Mouse (Mus musculus): ENCODE measurements around the gene E130116L18Rik. TPM values are rescaled to one million over a fixed set of nuclear protein-coding genes. Genes with fewer than 3 reads are reported as not detected.
"Not testable (repeated sequence)": the region's sequence is repeated elsewhere in the genome, so short reads cannot be mapped to it uniquely, and the experiment has no call there.

E130116L18Rik gene
- polyA plus RNA-seq, 1 experiment from 2014 or later = not detected

DNA sequence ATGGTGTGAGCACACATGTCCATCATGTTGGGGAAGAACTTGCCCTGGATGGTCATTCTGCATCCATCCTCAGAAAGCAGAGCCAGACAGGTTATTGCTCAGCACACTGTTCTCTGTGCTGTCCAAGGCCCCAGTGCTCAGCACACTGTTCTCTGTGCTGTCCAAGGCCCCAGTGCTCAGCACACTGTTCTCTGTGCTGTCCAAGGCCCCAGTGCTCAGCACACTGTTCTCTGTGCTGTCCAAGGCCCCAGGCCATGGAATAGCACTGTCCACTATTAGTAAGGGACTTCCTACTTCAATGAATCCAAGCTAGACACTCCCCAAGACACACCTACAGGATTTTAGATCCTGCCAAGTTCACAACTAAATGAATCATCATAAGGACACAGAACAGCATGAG, 9.7 kb downstream of the E130116L18Rik start:
- not testable (repeated sequence) for H3K9me3 ChIP-seq (replicated peaks; ENCODE audit: control insufficient read depth, low read length); H3K36me3 ChIP-seq (replicated peaks; ENCODE audit: control insufficient read depth, insufficient read depth, low read depth, low read length); ATAC-seq (replicated peaks; ENCODE audit: insufficient number of reproducible peaks, low FRiP score, low TSS enrichment, low read depth); H3K4me3 ChIP-seq (ENCODE audit: low read depth, low read length); H3K9ac ChIP-seq (replicated peaks; ENCODE audit: low read length); DNase-seq (ENCODE audit: low spot score); H3K4me2 ChIP-seq (ENCODE audit: low read depth, low read length); H3K27me3 ChIP-seq (ENCODE audit: control insufficient read depth, insufficient read depth, low read length); H3K27ac ChIP-seq (replicated peaks; ENCODE audit: low read depth, low read length); H3K4me1 ChIP-seq (ENCODE audit: control insufficient read depth, insufficient read depth, low read length)

GRCm38 (mm10) chr5:25211872-25212271, 11.1 kb downstream of the E130116L18Rik start:
- Histone ChIP-seq H3K4me3 (ENCODE audit: low read depth, low read length) (no peak overlapping the region), H3K27ac (replicated peaks; ENCODE audit: low read depth, low read length) (no peak overlapping the region), H3K4me2 (ENCODE audit: low read depth, low read length) (no peak overlapping the region), H3K9me3 (replicated peaks; ENCODE audit: control insufficient read depth, low read length) (no peaks in the 10 kb centered on the region), H3K36me3 (replicated peaks; ENCODE audit: control insufficient read depth, insufficient read depth, low read depth, low read length) (no peaks in the 10 kb centered on the region), H3K27me3 (ENCODE audit: control insufficient read depth, insufficient read depth, low read length) (no peaks in the 10 kb centered on the region), H3K9ac (replicated peaks; ENCODE audit: low read length) (no peak overlapping the region), H3K4me1 (ENCODE audit: control insufficient read depth, insufficient read depth, low read length) (no peaks in the 10 kb centered on the region)
- DNase-seq (ENCODE audit: low spot score) = no peak
- 82% methylated on average over 1 of the region's 1 CpGs for WGBS
- ATAC-seq (replicated peaks; ENCODE audit: insufficient number of reproducible peaks, low FRiP score, low TSS enrichment, low read depth) = no peak

DNA sequence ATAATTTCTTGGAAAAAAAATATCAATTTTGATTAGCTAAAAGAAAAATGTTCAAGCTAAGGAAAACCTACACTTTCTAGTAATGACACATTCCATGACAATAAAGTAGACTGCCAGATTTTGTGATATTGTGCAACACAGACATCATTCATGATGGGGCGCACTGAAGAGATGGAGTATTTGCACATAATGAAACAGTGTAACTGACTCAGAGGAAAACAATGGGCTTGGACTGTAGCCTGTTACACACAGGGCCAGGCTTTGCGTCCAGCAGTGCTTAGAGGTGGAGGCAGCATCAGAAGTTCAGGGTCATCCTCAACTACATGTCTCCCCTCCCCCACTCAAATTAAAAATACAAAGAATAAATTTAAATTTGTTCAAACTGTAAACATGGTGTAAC, 32.4 kb downstream of the E130116L18Rik start:
- no peak for ATAC-seq (replicated peaks; ENCODE audit: insufficient number of reproducible peaks, low FRiP score, low TSS enrichment, low read depth)
- 75% methylated on average over 2 of the region's 2 CpGs for WGBS

DNA sequence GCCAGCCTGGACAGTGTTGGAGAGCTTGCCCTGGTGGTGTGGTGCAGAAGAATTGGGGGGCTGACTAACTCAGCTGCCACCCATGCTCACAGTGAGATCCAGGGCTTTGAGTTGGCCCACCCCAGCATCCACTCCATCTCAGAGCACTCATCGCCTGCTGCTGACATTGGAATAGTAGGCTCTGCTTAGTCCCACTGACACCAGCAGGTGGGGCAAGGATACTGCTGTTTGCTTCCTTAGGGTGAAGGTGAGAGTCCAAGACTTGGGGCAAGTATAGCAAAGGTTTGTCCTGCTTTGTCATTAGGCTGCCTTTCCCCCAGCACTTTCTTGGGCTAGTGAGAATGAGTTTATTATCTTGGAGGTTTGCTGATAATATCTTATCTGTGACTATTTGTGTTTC, 34.2 kb downstream of the E130116L18Rik start:
- Histone ChIP-seq H3K27me3 (ENCODE audit: control insufficient read depth, insufficient read depth, low read length) (no peaks in the 10 kb centered on the region), H3K9me3 (replicated peaks; ENCODE audit: control insufficient read depth, low read length) (no peaks in the 10 kb centered on the region), H3K36me3 (replicated peaks; ENCODE audit: control insufficient read depth, insufficient read depth, low read depth, low read length) (no peaks in the 10 kb centered on the region), H3K4me3 (ENCODE audit: low read depth, low read length) (no peak overlapping the region), H3K27ac (replicated peaks; ENCODE audit: low read depth, low read length) (no peak overlapping the region), H3K4me2 (ENCODE audit: low read depth, low read length) (no peak overlapping the region), H3K9ac (replicated peaks; ENCODE audit: low read length) (no peak overlapping the region), H3K4me1 (ENCODE audit: control insufficient read depth, insufficient read depth, low read length) (no peaks in the 10 kb centered on the region; the same call in 1 of the 2 replicates)
- 40% methylated on average over 1 of the region's 1 CpGs for WGBS
- ATAC-seq (replicated peaks; ENCODE audit: insufficient number of reproducible peaks, low FRiP score, low TSS enrichment, low read depth) (no peak), DNase-seq (ENCODE audit: low spot score) (peak; percentile 37)

More for the DNA sequence above, 32.4 kb downstream of the E130116L18Rik start:
- no peak overlapping the region for H3K4me3 ChIP-seq (ENCODE audit: low read depth, low read length)
- no peaks in the 10 kb centered on the region; the same call in 1 of the 2 replicates for H3K4me1 ChIP-seq (ENCODE audit: control insufficient read depth, insufficient read depth, low read length)
- no peaks in the 10 kb centered on the region for H3K36me3 ChIP-seq (replicated peaks; ENCODE audit: control insufficient read depth, insufficient read depth, low read depth, low read length)
- H3K27me3 ChIP-seq (ENCODE audit: control insufficient read depth, insufficient read depth, low read length) = no peaks in the 10 kb centered on the region
- H3K9me3 ChIP-seq (replicated peaks; ENCODE audit: control insufficient read depth, low read length) = no peaks in the 10 kb centered on the region
- H3K9ac ChIP-seq (replicated peaks; ENCODE audit: low read length) = no peak overlapping the region
- no peak overlapping the region for H3K27ac ChIP-seq (replicated peaks; ENCODE audit: low read depth, low read length)
- DNase-seq (ENCODE audit: low spot score) = no peak
- H3K4me2 ChIP-seq (ENCODE audit: low read depth, low read length) = no peak overlapping the region

DNA sequence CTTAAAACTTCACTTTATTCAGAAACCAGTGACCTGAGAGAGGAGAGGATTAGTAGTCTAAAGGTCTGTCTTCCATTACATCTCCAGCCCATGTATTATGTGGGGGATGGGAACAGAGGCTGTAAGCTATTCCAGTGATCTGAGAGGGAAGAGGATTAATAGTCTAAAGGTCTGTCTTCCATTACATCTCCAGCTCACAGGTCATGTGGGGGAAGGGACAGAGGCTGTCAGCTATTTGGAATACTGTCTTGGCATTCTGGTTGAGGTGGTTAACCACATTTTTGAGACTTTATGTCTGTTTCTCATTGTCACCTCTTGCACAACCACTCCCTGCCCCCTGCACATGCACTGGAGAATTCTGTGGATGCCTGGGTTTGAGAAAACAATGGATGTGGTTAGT, 35.2 kb downstream of the E130116L18Rik start:
- Histone ChIP-seq H3K4me3 (ENCODE audit: low read depth, low read length) (no peak overlapping the region), H3K9me3 (replicated peaks; ENCODE audit: control insufficient read depth, low read length) (no peaks in the 10 kb centered on the region), H3K27me3 (ENCODE audit: control insufficient read depth, insufficient read depth, low read length) (no peaks in the 10 kb centered on the region), H3K4me1 (ENCODE audit: control insufficient read depth, insufficient read depth, low read length) (no peaks in the 10 kb centered on the region; the same call in 1 of the 2 replicates), H3K9ac (replicated peaks; ENCODE audit: low read length) (no peak overlapping the region), H3K27ac (replicated peaks; ENCODE audit: low read depth, low read length) (no peak overlapping the region), H3K4me2 (ENCODE audit: low read depth, low read length) (no peak overlapping the region), H3K36me3 (replicated peaks; ENCODE audit: control insufficient read depth, insufficient read depth, low read depth, low read length) (no peaks in the 10 kb centered on the region)
- ATAC-seq (replicated peaks; ENCODE audit: insufficient number of reproducible peaks, low FRiP score, low TSS enrichment, low read depth) (no peak; the same call in 1 of the 2 replicates), DNase-seq (ENCODE audit: low spot score) (peak; percentile 31)

- no peak for ATAC-seq (replicated peaks; ENCODE audit: insufficient number of reproducible peaks, low FRiP score, low TSS enrichment, low read depth)
- Histone ChIP-seq H3K27ac (replicated peaks; ENCODE audit: low read depth, low read length) (no peak overlapping the region), H3K4me1 (ENCODE audit: control insufficient read depth, insufficient read depth, low read length) (no peaks in the 10 kb centered on the region; the same call in 1 of the 2 replicates), H3K36me3 (replicated peaks; ENCODE audit: control insufficient read depth, insufficient read depth, low read depth, low read length) (no peaks in the 10 kb centered on the region), H3K9ac (replicated peaks; ENCODE audit: low read length) (no peak overlapping the region), H3K27me3 (ENCODE audit: control insufficient read depth, insufficient read depth, low read length) (no peaks in the 10 kb centered on the region), H3K4me3 (ENCODE audit: low read depth, low read length) (no peak overlapping the region), H3K4me2 (ENCODE audit: low read depth, low read length) (no peak overlapping the region), H3K9me3 (replicated peaks; ENCODE audit: control insufficient read depth, low read length) (no peaks in the 10 kb centered on the region)
- DNase-seq (ENCODE audit: low spot score) = no peak
- WGBS = 48% methylated on average over 2 of the region's 2 CpGs
These were observed 38.4 kb downstream of the E130116L18Rik start for GRCm38 (mm10) chr5:25184594-25184993.

- no peak overlapping the region for H3K27ac ChIP-seq (replicated peaks; ENCODE audit: low read depth, low read length)
- H3K4me1 ChIP-seq (ENCODE audit: control insufficient read depth, insufficient read depth, low read length) = no peaks in the 10 kb centered on the region; the same call in 1 of the 2 replicates
- H3K4me3 ChIP-seq (ENCODE audit: low read depth, low read length) = no peak overlapping the region
- H3K27me3 ChIP-seq (ENCODE audit: control insufficient read depth, insufficient read depth, low read length) = no peaks in the 10 kb centered on the region
- H3K4me2 ChIP-seq (ENCODE audit: low read depth, low read length) = no peak overlapping the region
- no peaks in the 10 kb centered on the region; the same call in 1 of the 2 replicates for H3K9me3 ChIP-seq (replicated peaks; ENCODE audit: control insufficient read depth, low read length)
- no peaks in the 10 kb centered on the region for H3K36me3 ChIP-seq (replicated peaks; ENCODE audit: control insufficient read depth, insufficient read depth, low read depth, low read length)
- ATAC-seq (replicated peaks; ENCODE audit: insufficient number of reproducible peaks, low FRiP score, low TSS enrichment, low read depth) (no peak), DNase-seq (ENCODE audit: low spot score) (no peak)
- 83% methylated on average over 4 of the region's 4 CpGs for WGBS
- H3K9ac ChIP-seq (replicated peaks; ENCODE audit: low read length) = no peak overlapping the region
These were observed 39.4 kb downstream of the E130116L18Rik start for GRCm38 (mm10) chr5:25183595-25183994.

- no peak within 1 kb of the TSS for H3K9ac ChIP-seq (replicated peaks; ENCODE audit: low read length)
- ATAC-seq (replicated peaks; ENCODE audit: insufficient number of reproducible peaks, low FRiP score, low TSS enrichment, low read depth) = 0 out of 2 replicates have a peak, but pooled peaks have one; percentile 34
- no peaks in the 10 kb centered on the region for H3K36me3 ChIP-seq (replicated peaks; ENCODE audit: control insufficient read depth, insufficient read depth, low read depth, low read length)
These were observed 41.9 kb downstream of the E130116L18Rik start, which contains the start of gene Galntl5 for GRCm38 (mm10) chr5:25181004-25181531. Galntl5 (plus strand) TSS chr5:25181460.

More at GRCm38 (mm10) chr5:25181004-25181531, 41.9 kb downstream of the E130116L18Rik start, which contains the start of gene Galntl5:
- Histone ChIP-seq H3K4me2 (ENCODE audit: low read depth, low read length) (no peak within 1 kb of the TSS), H3K27me3 (ENCODE audit: control insufficient read depth, insufficient read depth, low read length) (no peaks in the 10 kb centered on the region), H3K4me1 (ENCODE audit: control insufficient read depth, insufficient read depth, low read length) (no peaks in the 10 kb centered on the region), H3K27ac (replicated peaks; ENCODE audit: low read depth, low read length) (no peak within 1 kb of the TSS), H3K4me3 (ENCODE audit: low read depth, low read length) (no peak within 1 kb of the TSS), H3K9me3 (replicated peaks; ENCODE audit: control insufficient read depth, low read length) (no peaks in the 10 kb centered on the region; the same call in 1 of the 2 replicates)
- DNase-seq (ENCODE audit: low spot score) = peak; percentile 17
- WGBS = 76% methylated on average over 1 of the region's 1 CpGs

All from embryonic facial prominence, embryonic 11.5 days (tissue).